Mouse (Mus musculus) adrenal gland, postnatal 10 days (tissue): ENCODE data around the gene Nudt16l1. TPM values are rescaled to one million over a fixed set of nuclear protein-coding genes. Genes with fewer than 3 reads are reported as not detected.

Experiments used
- DNase-seq: peaks from one replicate; pipeline ENCODE4 v3.0.0; 2021; ENCODE audit warnings: mixed read lengths
- total RNA-seq, 2 experiments: library from RNA; stranded (reverse); gene quantifications; 2 replicates each; pipeline ENCODE4 v1.2.3; 2021

Nudt16l1 gene
- total RNA-seq, 2 experiments from 2014 or later, result 63.3 to 79.9 TPM

DNA sequence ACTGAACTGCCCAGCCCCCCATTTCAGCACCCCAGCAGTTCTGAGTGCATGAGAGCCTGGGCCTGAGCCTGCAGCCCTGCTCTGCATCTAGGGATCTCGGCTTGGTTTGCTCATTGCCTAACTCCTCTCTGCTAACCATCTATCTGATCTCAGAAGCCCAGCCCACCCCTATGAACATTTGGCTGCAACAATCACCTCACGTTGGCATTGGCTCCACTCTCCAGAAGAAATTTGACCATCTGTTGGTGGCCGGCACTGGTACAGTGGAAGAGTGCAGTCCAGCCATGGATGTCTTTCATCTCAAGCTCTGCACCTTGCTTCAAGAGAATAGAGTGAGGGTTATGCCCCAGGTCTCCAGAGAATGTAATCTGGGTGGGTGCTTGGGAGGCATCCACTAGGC is 18.9 kb downstream of the Nudt16l1 start:
- DNase-seq, result no peak

DNA sequence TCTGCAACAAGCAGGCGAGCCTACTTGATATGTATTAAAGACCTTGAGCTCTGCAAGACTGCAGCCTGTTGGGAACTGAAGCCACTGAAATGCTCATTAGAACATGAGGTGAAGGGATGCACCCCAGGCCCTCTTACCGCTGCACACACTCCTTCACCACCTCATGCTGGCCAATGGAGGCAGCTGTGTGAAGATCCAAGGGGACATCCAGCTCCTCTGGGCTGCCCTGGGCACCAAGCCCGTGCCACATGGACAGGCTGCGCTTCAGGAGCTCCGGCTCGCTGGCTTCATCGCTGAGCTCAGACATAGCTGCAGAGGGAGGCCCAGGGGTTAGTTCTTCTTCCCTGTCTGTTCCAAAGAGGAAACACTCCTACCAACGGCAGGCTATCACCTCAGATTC is 21.7 kb downstream of the Nudt16l1 start:
- DNase-seq, result no peak

DNA sequence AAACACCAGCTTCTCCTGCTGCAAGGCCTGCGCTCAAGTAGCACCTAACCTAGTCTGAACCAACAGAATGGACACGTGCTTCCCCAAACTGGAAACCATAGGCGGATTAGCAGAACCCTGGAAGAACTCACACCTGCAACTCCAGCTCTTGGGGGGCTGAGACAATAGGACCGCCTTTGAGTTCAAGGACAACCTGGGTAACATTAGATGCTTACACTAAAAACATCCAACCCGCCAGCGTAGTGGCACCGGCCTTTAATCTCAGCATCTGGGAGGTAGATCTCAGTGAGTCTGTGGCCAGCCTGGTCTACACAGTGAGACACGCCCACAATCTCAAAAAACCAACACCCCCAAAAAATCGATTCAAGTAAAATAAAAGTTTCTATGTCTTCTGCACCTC is 24.8 kb downstream of the Nudt16l1 start:
- DNase-seq, result no peak

DNA sequence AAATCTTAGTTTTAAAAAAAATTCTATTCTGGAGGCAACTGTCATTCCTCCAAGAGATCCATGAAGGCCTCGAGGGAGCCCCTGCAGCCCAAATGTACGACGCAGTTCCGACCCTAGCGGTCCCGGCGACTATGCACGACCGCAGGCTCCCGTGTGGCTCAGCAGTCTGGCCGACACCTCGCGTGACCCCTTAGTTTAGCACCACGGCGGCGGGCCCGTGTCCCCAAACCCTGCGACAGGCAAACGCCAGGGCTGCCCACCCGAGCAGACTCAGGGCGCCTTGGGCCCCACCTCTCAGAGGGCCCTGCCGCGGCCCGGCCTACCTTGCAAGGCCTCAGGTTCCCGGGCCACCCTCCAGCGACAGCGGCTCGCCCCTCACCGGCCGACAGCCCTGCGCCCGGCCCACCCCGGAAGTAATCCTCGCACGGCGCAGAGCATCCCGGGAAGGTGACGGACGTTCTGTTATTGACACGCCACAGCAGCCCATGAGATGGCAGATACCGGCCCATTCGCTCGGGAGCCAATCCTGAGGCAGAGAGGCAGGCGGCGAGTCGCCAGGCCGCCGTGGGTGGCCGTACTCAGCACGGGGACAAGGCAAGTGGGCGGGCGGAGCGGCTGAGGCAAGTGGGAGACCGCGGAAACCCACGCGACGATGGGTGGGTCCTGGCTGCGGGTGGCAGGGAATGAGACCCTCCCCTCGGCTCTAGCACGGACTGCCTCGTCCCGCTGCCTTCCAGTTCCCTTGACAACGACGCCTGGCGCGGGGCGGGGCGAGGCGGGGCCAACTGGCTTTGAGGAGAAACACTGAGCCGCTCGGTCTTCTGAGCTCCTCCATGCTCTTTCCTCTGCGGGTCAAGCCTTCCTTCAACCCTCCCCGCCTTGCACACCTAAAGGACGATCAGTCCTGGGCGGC is 25.5 kb downstream of the Nudt16l1 start, which contains the start of gene Anks3:
Gene Anks3, minus strand, starts transcription at position 409 of the 913 bp plus-strand sequence.
- peak; percentile 98 for DNase-seq

DNA sequence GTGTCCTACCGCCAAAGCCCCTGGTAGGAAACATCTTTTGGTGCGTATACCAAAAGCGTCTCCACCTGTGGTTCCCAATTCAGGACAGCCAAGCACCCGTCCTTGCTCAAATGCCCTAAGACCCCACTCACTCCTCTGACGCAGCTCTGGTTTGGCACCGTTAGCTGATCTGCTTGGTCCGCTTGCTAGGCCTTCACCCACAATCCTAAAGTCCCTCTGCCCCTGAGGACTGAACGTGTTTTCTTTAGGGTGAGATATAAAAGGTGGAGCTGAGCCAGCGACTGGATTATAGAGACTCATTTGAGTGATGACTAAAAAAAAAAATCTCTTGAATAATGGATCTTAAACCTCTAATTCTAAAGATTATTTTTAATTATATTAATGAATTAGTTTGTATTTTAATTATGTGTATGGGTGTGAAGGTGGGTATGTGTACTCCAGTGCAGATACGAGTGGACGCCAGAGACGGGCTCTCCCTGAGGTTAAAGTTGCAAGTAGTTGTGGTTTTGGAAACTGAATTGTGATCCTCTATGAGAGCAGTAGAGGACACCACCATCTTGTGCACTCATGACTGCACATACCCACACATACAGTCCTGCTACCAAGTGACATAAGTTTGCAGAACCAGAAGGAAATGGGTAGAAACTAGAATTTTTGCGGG is 26.3 kb downstream of the Nudt16l1 start:
- no peak for DNase-seq

DNA sequence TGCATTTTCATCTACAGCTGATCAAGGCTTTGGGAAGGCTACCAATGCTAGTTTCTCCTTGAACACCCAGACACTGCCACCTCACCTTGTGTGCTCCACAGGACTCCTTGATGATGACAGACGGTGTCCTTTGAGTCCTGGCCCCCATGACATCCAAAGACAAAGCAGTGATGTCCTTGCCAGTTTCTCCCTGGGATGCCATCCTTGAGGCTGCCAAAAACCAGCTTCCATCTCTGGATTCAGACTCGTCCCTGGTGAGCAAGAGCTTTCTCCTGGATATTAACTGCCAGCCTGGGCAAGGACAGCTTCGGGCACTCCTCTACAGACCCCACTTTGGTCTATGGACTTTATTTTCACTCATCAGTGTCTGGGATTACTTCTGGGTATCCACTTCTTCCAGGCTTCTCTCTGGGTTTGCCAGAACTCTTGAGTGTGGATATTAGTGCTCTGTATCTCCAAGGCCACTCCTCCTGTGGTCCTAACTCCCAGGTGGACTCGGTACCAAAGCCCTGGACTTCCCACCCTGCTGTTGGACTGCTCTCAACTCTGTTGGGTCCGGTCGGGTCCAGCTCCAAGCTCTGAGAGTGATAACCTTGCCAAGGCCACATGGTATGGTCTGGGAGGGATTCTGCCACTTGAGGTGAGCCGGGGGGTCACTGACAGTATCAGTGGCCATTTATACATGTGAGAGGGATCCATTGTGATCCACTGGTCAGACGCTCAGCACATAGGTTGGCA is 27.0 kb downstream of the Nudt16l1 start:
- no peak for DNase-seq

DNA sequence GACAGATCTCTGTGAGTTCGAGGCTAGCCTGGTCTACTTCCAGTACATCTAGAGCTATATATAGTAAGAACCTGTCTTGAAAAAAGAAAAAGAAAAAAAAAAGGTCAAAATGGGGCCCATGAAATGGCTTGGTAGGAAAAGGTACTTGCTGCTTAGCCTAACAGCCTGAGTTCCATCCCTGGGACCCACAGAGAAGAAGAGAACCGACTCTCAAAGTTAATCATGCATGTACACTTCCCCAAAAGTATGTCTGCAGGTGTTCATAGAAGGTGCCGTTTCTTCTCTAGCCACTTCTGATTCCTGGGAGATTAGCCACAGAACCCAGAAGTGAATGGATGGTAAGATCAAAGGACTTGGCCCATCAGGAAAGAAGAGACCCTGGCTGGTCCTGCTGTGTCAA is 29.9 kb downstream of the Nudt16l1 start:
- DNase-seq, result no peak

DNA sequence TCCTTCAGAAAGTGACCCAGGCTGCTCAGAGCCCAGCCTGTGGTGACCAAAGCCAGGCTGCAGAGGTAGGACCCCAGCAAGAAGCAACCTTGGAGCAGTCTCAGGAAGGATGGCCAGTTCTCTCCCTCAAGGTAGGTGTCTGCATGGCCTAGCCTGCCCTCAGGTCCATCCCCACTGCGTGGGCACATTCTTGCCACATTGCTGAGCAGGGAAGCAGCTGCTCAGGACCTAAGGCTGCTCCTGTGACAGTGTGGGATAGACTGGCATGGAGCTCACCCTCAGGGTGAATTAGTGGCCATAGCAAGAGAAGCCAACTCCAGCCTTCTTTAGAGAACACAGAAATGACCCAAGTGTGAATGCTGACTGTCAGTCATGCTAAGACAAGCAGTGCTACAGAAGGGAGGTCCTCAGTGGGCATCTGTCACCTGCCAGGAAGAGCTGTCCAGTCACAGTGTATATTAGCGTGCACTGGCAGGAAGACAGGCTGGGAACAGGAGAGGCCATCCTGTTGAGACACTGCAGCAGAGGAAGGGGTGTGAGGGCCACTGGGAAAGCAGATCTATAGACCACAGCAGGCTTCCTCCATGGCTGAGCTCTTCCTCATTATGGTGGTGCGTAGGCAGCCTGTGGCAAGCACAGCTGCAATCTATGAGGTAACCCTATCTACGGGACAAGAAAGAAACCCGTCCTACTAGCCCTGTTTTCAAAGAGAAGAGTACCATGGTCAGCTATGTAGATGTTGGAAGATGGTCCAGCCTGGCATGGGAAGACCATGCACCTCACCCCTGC is 30.7 kb downstream of the Nudt16l1 start:
- no peak for DNase-seq

DNA sequence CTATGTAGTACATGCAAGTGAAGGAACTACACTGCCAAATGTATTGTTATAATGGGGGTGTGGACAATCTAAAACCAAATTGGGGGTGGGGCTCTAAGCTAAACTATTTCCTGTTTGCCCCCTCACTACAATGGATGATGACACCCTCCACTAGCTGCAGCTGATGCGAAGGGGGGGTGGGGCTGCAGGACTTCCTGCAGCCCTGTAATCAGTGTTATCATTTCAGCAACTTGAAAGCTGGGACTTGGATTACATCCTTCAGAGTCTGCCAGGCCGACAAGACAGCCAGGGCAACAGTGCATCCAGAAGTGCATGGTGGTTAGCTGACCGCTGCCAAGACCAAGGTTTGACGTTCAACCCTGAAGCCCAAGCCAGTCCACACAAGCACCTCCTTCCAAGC is 33.1 kb downstream of the Nudt16l1 start:
- DNase-seq, result no peak

DNA sequence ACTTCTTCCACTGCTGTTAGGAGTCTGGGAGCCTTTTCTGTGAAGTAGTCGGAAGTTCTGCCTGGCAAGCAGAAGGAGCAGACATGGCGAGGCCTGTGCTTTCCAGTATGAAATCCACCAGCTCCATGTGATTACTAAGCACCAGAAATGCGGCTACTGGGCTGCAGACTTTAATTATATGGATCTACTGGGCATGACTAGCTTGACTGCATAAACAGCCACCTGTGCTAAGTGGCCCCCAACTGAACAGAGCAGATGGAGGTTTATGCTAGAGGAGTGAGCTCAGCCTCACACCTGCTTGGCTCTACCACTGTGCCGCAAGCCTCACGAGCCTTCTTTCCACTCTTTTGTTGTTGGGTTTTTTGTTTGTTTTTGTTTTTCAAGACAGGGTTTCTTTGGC is 36.0 kb downstream of the Nudt16l1 start:
- DNase-seq, result no peak

DNA sequence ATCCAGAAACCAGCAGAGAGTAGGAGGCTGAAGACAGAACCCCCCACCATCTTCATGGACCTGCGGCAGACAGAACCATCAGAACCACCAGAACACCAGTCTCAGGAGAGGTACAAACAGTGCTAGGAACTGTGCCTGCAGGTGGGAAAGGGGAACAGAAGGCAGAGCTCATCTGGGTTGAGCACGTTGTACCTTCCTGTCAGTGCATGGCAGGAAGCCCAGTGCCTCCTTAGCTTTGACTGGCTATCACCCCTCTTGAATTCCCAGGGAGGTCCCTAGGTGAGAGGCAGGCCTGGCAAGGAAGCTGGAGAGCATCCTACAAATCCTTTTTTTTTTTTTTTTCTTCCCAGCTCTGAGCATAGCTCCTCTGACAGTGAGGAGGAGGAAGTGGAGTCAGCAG is 37.6 kb downstream of the Nudt16l1 start:
- DNase-seq, result no peak

DNA sequence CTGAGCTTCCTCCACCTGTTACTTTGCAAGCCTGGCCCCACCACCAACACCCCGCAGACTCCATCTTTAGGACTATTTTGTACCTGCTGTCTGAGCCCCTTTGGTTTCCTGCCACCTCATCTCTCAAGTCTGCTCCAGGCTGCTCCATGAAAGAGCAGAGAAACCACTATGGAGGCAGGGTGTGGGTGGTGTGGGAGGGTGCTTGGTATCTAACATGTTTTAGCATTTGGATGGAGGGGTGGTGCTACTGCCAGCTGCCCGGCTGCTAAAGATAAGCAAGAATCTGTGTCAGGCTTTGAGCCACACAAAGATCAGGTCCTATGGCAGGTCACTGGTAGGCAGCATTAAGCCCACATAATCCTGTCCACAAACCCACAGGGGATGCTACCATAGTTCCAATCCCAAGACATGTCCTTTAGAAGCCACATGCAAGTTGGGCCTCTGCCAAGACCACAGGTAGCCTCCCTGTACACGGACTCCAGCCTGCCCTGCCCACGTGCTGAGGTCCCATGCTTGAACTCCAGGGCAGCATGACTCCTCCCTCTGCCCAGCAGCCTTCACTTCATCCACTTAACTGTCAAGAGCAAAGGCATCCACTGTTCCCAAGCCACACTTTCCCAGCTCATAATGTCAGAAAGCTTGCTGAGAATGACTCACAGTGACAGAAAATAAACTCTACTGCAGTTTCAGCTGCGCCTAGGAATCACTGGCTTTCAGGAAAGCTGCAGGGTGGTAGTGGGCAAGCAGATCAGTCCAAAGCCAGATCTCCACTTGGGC is 39.9 kb downstream of the Nudt16l1 start:
- DNase-seq, result no peak

DNA sequence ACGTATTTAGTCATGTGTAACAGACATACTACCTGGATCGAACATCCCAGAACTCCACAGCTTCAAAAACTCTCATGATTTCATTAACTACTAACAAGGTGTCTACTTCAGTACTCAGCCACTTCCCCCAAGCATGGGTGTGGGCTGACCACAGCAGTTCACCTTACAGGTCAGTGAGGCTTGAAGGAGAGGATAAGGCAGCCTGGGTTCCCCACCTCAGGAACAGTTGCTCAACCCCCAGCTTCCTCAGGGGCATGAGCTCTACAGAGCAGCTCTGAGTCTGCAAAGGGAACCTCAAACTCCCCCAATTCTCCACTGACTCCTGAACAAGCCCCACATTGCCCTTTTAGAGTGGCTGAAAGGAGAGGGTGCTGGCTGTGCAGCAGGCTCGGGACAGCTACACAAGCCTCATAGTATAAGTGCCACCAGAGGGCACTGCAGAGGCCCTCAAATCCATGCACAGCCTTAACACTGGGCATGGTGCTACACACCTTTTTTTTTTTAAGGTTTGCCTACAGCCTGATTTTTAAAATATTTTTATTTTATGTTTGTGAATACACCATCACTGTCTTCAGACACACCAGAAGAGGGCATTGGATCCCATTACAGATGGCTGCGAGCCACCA is 41.3 kb downstream of the Nudt16l1 start:
- peak; percentile 49 for DNase-seq

DNA sequence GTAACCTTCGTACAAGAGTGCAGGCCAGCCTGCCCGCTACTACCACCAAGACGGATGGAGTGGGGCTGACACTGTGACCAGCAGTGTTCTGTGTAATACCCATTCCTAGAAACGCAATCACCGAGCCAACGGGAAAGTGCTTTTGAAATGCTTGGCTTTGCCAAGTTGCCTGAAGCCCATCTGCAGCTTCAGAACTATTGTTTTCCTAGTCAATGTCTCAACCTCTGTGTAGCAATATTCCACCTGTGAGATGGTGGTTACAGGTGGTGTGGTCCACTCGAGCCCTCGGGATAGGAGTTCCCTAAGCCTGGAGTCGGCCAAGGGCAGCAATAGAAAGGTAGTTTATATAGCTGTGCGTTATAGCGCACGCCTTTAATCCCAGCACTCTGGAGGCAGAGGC is 46.2 kb downstream of the Nudt16l1 start:
- no peak for DNase-seq

Other genes with a start within 250 kb of the Nudt16l1 start
- 10 to 100 TPM; 11.6 to 14.4 TPM for gene Nmral1, start 219.4 kb upstream of the Nudt16l1 start, total RNA-seq
- gene Hmox2, start 212.4 kb upstream of the Nudt16l1 start, total RNA-seq, result 10 to 100 TPM; 93.5 to 97.5 TPM
- 100 to 1,000 TPM; 126 to 148 TPM for gene Cdip1, start 148.5 kb upstream of the Nudt16l1 start, total RNA-seq
- not detected for gene 4930562C15Rik, start 103.3 kb upstream of the Nudt16l1 start, total RNA-seq
- 10 to 100 TPM; 29.2 to 31.3 TPM for gene Ubald1, start 58.4 kb upstream of the Nudt16l1 start, total RNA-seq
- gene Mgrn1, start 52.5 kb upstream of the Nudt16l1 start, total RNA-seq, result 100 to 1,000 TPM in 1 of 2 experiments, 10 to 100 TPM in 1; 88.0 to 106 TPM
- gene Anks3, start 25.4 kb downstream of the Nudt16l1 start, total RNA-seq, result 10 to 100 TPM; 30.3 to 41.9 TPM
- gene Sept12, start 59.1 kb downstream of the Nudt16l1 start, total RNA-seq, result not detected
- gene Smim22, start 68.5 kb downstream of the Nudt16l1 start, total RNA-seq, result 1 to 10 TPM in 1 of 2 experiments, not detected in 1; 1.4 TPM
- gene Rogdi, start 74.8 kb downstream of the Nudt16l1 start, total RNA-seq, result 10 to 100 TPM; 33.0 to 43.7 TPM
- gene Glyr1, start 111.1 kb downstream of the Nudt16l1 start, total RNA-seq, result 10 to 100 TPM; 80.1 to 82.7 TPM
- 10 to 100 TPM; 33.8 to 37.1 TPM for gene Ubn1, start 111.3 kb downstream of the Nudt16l1 start, total RNA-seq
- gene Ppl, start 193.7 kb downstream of the Nudt16l1 start, total RNA-seq, result 1 to 10 TPM; 2.0 to 2.3 TPM
- gene Sec14l5, start 208.3 kb downstream of the Nudt16l1 start, total RNA-seq, result under 1 TPM; 0.39 to 0.76 TPM